Mouse (Mus musculus): ENCODE results near the gene Tead1. TPM values are rescaled to one million over a fixed set of nuclear protein-coding genes. Genes with fewer than 3 reads are reported as not detected.

The Tead1 gene
- polyA plus RNA-seq, 1 experiment from 2014 or later = 1.7 TPM

DNA sequence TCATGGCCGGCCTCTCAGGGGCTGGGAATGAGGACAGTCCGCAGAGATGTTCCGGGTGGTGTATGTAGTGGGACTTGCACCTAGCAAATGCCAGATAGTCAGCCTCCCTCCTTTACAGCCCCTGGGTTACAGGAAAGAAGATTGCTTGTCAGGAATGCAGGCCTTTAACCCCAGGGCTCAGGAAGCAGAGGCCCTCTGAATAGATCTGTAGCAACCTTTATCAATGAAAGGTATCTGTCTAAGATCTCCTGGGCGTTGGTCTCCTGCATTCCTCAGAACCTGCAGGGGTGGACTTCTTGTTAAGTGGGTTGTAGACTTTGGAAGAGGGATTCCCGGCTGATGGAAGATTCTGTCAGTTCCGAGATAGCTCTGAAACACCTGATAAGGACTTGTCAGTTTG lies 101.8 kb downstream of the Tead1 start:
- H3K4me3 ChIP-seq (replicated peaks) = no peak overlapping the region
- no peaks in the 10 kb centered on the region for H3K36me3 ChIP-seq
- DNase-seq (no peak), ATAC-seq (ENCODE audit: low read depth) (no peak)
- no peaks in the 10 kb centered on the region for H3K4me1 ChIP-seq (replicated peaks)
- no peaks in the 10 kb centered on the region for H3K27me3 ChIP-seq
- no peak overlapping the region for H3K4me2 ChIP-seq
- no peaks in the 10 kb centered on the region for H3K9me3 ChIP-seq (replicated peaks)
- H3K9ac ChIP-seq = no peak overlapping the region
- WGBS (ENCODE audit: insufficient replicate concordance) = 54% methylated on average over 6 of the region's 6 CpGs
- no peak overlapping the region for H3K27ac ChIP-seq

DNA sequence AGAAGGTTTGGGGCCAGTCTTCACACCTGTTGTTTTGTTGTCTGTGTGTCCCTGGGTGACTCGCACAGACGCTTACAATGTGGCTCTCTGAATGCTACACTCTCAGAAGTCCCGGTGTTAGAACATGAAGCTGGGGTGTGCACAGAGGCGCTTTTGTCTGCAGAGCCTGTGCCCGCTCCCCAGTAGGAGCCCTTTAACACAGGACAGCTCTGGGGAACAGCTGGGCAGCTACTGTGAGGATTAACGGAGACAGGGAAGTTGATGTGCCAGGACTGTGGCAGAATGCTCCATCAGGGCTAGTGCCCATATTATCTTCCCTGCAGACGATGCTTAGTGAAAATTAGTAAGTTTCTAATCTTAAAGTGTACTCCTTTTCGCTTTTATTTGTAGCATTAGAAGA lies 102.9 kb downstream of the Tead1 start:
- no peak for DNase-seq
- Histone ChIP-seq H3K9ac (no peak overlapping the region), H3K27ac (no peak overlapping the region), H3K4me3 (replicated peaks) (no peak overlapping the region), H3K9me3 (replicated peaks) (no peaks in the 10 kb centered on the region), H3K4me1 (replicated peaks) (peaks cover 11% of the 10 kb centered on the region; the same call in 1 of the 2 replicates), H3K36me3 (no peaks in the 10 kb centered on the region), H3K27me3 (no peaks in the 10 kb centered on the region), H3K4me2 (no peak overlapping the region)
- WGBS (ENCODE audit: insufficient replicate concordance) = 73% methylated on average over 8 of the region's 8 CpGs
- ATAC-seq (ENCODE audit: low read depth) = no peak

- no peak for DNase-seq
- Histone ChIP-seq H3K4me1 (replicated peaks) (peaks cover 24% of the 10 kb centered on the region), H3K9ac (no peak overlapping the region), H3K27ac (no peak overlapping the region), H3K9me3 (replicated peaks) (no peaks in the 10 kb centered on the region), H3K27me3 (no peaks in the 10 kb centered on the region), H3K4me3 (replicated peaks) (no peak overlapping the region), H3K36me3 (no peaks in the 10 kb centered on the region), H3K4me2 (no peak overlapping the region)
- WGBS (ENCODE audit: insufficient replicate concordance) = 74% methylated on average over 3 of the region's 3 CpGs
- no peak for ATAC-seq (ENCODE audit: low read depth)
Measured at GRCm38 (mm10) chr7:112784278-112784677, 105.2 kb downstream of the Tead1 start.

GRCm38 (mm10) chr7:112785271-112785670 lies 106.2 kb downstream of the Tead1 start:
- no peaks in the 10 kb centered on the region for H3K9me3 ChIP-seq (replicated peaks)
- no peak overlapping the region for H3K4me2 ChIP-seq
- no peak overlapping the region for H3K27ac ChIP-seq
- DNase-seq (no peak), ATAC-seq (ENCODE audit: low read depth) (no peak)
- no peaks in the 10 kb centered on the region for H3K36me3 ChIP-seq
- no peaks in the 10 kb centered on the region for H3K27me3 ChIP-seq
- WGBS (ENCODE audit: insufficient replicate concordance) = 67% methylated on average over 7 of the region's 7 CpGs
- no peak overlapping the region for H3K9ac ChIP-seq
- H3K4me3 ChIP-seq (replicated peaks) = no peak overlapping the region
- H3K4me1 ChIP-seq (replicated peaks) = peaks cover 26% of the 10 kb centered on the region

DNA sequence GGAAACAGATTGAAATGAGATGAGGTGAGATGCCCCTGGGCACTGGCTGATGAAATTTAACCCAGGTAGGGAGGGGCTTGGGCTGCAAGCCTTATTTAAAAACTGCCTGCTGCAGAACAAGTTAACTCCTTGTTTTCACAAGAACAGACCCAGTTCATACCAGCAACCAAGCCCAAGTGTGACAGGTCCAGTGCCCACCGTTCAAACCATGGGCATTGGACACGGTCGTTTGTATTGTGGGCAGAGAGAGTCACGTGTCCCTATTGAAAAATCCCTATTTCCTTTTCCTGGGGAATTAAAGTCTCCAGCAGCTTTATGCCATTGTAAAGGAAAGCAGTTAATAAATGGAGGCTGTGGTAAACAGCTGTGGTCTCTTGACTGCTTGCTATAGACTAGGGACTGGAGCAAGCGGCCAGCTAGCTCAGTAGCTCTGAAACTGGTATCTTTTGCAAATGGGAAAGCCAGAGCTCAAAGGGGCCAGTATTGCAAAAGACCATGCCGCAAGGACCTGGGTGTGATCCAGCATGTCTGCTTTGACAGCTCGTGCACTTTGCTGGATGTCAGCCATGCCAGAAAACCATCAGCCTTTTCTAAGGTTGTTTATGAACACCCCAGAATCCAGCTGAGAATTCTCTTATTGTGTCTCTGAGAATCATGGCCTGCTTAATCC lies 107.6 kb downstream of the Tead1 start:
- no peak overlapping the region for H3K27ac ChIP-seq
- no peak for DNase-seq

GRCm38 (mm10) chr7:112787281-112787680 lies 108.2 kb downstream of the Tead1 start:
- H3K9me3 ChIP-seq (replicated peaks) = no peaks in the 10 kb centered on the region
- ATAC-seq (ENCODE audit: low read depth) (no peak), DNase-seq (no peak)
- H3K4me1 ChIP-seq (replicated peaks) = peaks cover 26% of the 10 kb centered on the region
- H3K27ac ChIP-seq = no peak overlapping the region
- whole genome bisulfite sequencing (ENCODE audit: insufficient replicate concordance) = 73% methylated on average over 7 of the region's 7 CpGs
- no peak overlapping the region for H3K9ac ChIP-seq
- no peak overlapping the region for H3K4me3 ChIP-seq (replicated peaks)
- H3K36me3 ChIP-seq = no peaks in the 10 kb centered on the region
- no peak overlapping the region for H3K4me2 ChIP-seq
- no peaks in the 10 kb centered on the region for H3K27me3 ChIP-seq

More for the DNA sequence above, 107.6 kb downstream of the Tead1 start:
- no peaks in the 10 kb centered on the region for H3K36me3 ChIP-seq
- H3K4me2 ChIP-seq = no peak overlapping the region
- peaks cover 26% of the 10 kb centered on the region for H3K4me1 ChIP-seq (replicated peaks)
- ATAC-seq (ENCODE audit: low read depth) = no peak
- whole genome bisulfite sequencing (ENCODE audit: insufficient replicate concordance) = 47% methylated on average over 7 of the region's 7 CpGs
- no peak overlapping the region for H3K9ac ChIP-seq
- H3K9me3 ChIP-seq (replicated peaks) = no peaks in the 10 kb centered on the region
- no peaks in the 10 kb centered on the region for H3K27me3 ChIP-seq
- no peak overlapping the region for H3K4me3 ChIP-seq (replicated peaks)

- Histone ChIP-seq H3K4me2 (no peak overlapping the region), H3K27me3 (no peaks in the 10 kb centered on the region), H3K9me3 (replicated peaks) (no peaks in the 10 kb centered on the region), H3K9ac (no peak overlapping the region), H3K4me1 (replicated peaks) (peaks cover 26% of the 10 kb centered on the region), H3K4me3 (replicated peaks) (no peak overlapping the region), H3K27ac (no peak overlapping the region), H3K36me3 (no peaks in the 10 kb centered on the region)
- DNase-seq (no peak), ATAC-seq (ENCODE audit: low read depth) (peak; percentile 74)
- whole genome bisulfite sequencing (ENCODE audit: insufficient replicate concordance) = 62% methylated on average over 7 of the region's 7 CpGs
Measured at GRCm38 (mm10) chr7:112788321-112788751, 109.2 kb downstream of the Tead1 start.

DNA sequence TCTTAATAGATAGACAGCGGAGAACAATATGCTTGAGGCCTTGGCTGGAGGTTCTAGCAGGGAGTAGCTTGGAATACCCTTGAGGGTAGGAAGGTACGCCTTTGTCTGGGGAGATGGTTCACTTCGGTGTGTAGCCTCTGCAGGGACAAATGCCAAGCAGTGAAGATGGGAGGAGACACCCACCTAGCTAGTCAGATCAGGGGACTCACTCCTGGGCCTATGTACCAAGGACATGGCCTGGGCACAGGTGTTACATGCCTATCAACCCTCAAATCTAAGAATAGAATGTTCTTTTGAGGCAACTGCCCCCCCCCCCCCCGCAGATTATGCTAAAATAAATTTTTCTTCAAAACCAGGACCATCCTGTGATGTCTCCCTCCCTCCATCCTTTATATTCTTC lies 110.6 kb downstream of the Tead1 start:
- Histone ChIP-seq H3K4me3 (replicated peaks) (no peak overlapping the region), H3K9me3 (replicated peaks) (no peaks in the 10 kb centered on the region), H3K36me3 (no peaks in the 10 kb centered on the region), H3K27me3 (no peaks in the 10 kb centered on the region), H3K4me2 (no peak overlapping the region), H3K9ac (no peak overlapping the region), H3K4me1 (replicated peaks) (peaks cover 26% of the 10 kb centered on the region), H3K27ac (no peak overlapping the region)
- no peak for ATAC-seq (ENCODE audit: low read depth)
- 63% methylated on average over 4 of the region's 4 CpGs for WGBS (ENCODE audit: insufficient replicate concordance)
- no peak for DNase-seq

- no peak overlapping the region for H3K9ac ChIP-seq
- peaks cover 26% of the 10 kb centered on the region for H3K4me1 ChIP-seq (replicated peaks)
- no peaks in the 10 kb centered on the region for H3K9me3 ChIP-seq (replicated peaks)
- no peak for DNase-seq
- H3K36me3 ChIP-seq = no peaks in the 10 kb centered on the region
- no peak for ATAC-seq (ENCODE audit: low read depth)
- H3K27me3 ChIP-seq = no peaks in the 10 kb centered on the region
- no peak overlapping the region for H3K4me2 ChIP-seq
- 57% methylated on average over 2 of the region's 2 CpGs for WGBS (ENCODE audit: insufficient replicate concordance)
- H3K4me3 ChIP-seq (replicated peaks) = no peak overlapping the region
- H3K27ac ChIP-seq = no peak overlapping the region
Measured at GRCm38 (mm10) chr7:112790334-112790733, 111.2 kb downstream of the Tead1 start.

GRCm38 (mm10) chr7:112792679-112793078 lies 113.6 kb downstream of the Tead1 start:
- Histone ChIP-seq H3K4me3 (replicated peaks) (no peak overlapping the region), H3K9ac (no peak overlapping the region), H3K9me3 (replicated peaks) (no peaks in the 10 kb centered on the region), H3K27ac (no peak overlapping the region), H3K27me3 (no peaks in the 10 kb centered on the region), H3K4me2 (no peak overlapping the region), H3K36me3 (no peaks in the 10 kb centered on the region), H3K4me1 (replicated peaks) (peaks cover 12% of the 10 kb centered on the region)
- WGBS (ENCODE audit: insufficient replicate concordance) = 63% methylated on average over 6 of the region's 6 CpGs
- ATAC-seq (ENCODE audit: low read depth) (no peak), DNase-seq (no peak)

DNA sequence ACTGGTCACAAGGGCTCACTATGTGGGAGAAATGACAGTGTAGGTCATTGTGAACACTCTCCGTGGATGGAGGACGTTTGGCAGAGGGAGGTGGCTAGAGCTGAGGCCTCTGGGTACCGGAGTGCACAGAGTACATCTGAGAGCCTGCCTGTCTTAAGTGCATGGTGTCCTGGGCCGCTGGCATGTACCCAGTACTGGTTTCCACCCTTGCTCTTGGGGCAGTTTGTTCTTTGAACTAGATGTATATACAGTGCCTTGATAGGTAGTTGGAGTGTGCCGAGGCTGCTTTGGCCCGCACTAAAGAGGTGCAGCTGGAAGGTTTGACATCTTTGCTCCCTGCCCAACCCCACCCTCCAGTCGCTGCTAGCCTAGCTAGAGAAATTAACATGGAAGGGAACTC lies 114.8 kb downstream of the Tead1 start:
- H3K9ac ChIP-seq = no peak overlapping the region
- H3K4me3 ChIP-seq (replicated peaks) = no peak overlapping the region
- no peaks in the 10 kb centered on the region for H3K27me3 ChIP-seq
- no peaks in the 10 kb centered on the region for H3K36me3 ChIP-seq
- peaks cover 5% of the 10 kb centered on the region for H3K4me1 ChIP-seq (replicated peaks)
- ATAC-seq (ENCODE audit: low read depth) = no peak
- no peak overlapping the region for H3K27ac ChIP-seq
- no peaks in the 10 kb centered on the region for H3K9me3 ChIP-seq (replicated peaks)
- no peak overlapping the region for H3K4me2 ChIP-seq
- DNase-seq = no peak
- 58% methylated on average over 7 of the region's 7 CpGs for WGBS (ENCODE audit: insufficient replicate concordance)

DNA sequence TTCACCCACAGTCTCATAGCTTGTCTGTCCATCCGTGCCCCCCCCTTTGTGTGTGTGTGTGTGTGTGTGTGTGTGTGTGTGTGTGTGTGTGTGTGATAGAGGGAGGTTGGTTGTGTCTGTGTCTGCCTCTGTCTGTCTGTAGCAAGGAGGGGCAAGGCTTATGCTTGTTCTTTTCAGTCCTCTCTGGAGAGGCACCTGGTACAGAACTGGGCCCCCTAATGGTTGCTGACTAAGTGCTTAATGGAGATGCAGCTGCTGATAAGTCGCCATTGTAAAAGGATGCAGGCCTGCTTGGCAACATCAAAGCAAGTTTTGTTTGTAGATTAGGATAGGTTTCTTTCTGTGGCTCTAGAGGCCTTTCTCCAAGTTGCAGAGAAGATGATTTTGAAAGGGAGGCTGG lies 115.4 kb downstream of the Tead1 start:
- ATAC-seq (ENCODE audit: low read depth) (no peak), DNase-seq (no peak)
- H3K27ac ChIP-seq = no peak overlapping the region
- H3K27me3 ChIP-seq = no peaks in the 10 kb centered on the region
- WGBS (ENCODE audit: insufficient replicate concordance) = 11% methylated on average over 2 of the region's 2 CpGs
- H3K9me3 ChIP-seq (replicated peaks) = no peaks in the 10 kb centered on the region
- no peaks in the 10 kb centered on the region for H3K4me1 ChIP-seq (replicated peaks)
- no peak overlapping the region for H3K4me2 ChIP-seq
- H3K36me3 ChIP-seq = no peaks in the 10 kb centered on the region
- H3K4me3 ChIP-seq (replicated peaks) = no peak overlapping the region
- H3K9ac ChIP-seq = no peak overlapping the region

Measured in liver, embryonic 13.5 days (tissue).